Mouse (Mus musculus) E14TG2a.4 (cell line): ENCODE results near the gene Pip4p1.
A peak's percentile ranks its signal among the peaks of the same experiment; 100 is the strongest.
"Not testable (repeated sequence)": the region's sequence is repeated elsewhere in the genome, so short reads cannot be mapped to it uniquely, and the experiment has no call there.

ENCODE experiments used
- H3K27me3 ChIP-seq: 2 replicates; pipeline ENCODE4 v1.6.1; 2014; ENCODE audit warnings: low read length, control low read depth; ENCODE audit not compliant: insufficient read depth
- H3K36me3 ChIP-seq: 2 replicates; pipeline ENCODE4 v1.6.1; 2014; ENCODE audit warnings: low read length, control low read depth; ENCODE audit not compliant: insufficient read depth
- H3K4me1 ChIP-seq: replicated peaks from 2 replicates; pipeline ENCODE4 v1.6.1; 2014; ENCODE audit warnings: low read depth, low read length, control low read depth
- H3K4me3 ChIP-seq: replicated peaks from 2 replicates; pipeline ENCODE4 v1.5.1; 2014; ENCODE audit warnings: mild to moderate bottlenecking, low read length
- H3K9me3 ChIP-seq: 2 replicates; pipeline ENCODE4 v1.6.1; 2014; ENCODE audit warnings: low read length, control low read depth
- CTCF ChIP-seq: conservative IDR thresholded peaks from 2 replicates; pipeline ENCODE4 v1.5.1; 2014; ENCODE audit warnings: low read length
- NANOG ChIP-seq: IDR thresholded peaks from 2 replicates; pipeline ENCODE4 v1.6.1; 2014; ENCODE audit warnings: borderline replicate concordance, low read length, mixed read lengths
- POU5F1 ChIP-seq: IDR thresholded peaks from 2 replicates; pipeline ENCODE4 v1.6.1; 2014; ENCODE audit warnings: low read length, borderline replicate concordance

Pip4p1 gene

DNA sequence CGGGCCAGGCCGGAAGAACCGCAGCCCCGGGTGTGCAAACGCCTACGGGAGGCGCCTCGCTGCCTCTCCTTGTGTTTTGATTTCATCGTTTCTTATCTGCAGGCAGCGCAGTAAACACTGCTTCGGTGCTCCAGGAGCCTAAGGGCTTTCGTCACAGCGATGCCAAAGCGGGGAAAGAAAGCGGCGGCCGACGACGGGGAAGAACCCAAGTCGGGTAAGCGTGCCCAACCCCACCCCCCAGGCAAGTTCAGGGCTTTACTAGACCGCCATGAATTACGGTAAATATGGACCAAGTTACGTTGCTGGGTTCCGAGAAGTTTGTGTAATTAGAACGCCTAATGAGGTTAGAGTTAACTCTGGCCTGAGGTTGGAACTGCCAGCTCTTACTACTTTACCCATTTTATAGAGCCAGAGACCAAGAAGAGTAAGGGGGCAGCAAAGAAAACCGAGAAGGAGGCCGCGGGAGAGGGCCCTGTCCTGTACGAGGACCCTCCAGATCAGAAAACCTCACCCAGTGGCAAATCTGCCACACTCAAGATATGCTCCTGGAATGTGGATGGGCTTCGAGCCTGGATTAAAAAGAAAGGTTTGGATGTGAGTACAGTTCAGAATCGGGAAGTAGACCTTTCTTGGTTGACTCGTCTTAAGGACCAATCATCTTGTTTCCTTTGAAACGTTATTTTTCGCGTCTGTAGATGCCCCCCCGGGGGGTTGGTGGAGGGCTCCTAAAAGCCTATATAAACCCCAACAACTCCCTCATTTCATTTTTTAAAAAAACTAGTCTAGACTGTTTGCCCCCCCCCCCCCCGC lies 5.3 kb downstream of the Pip4p1 start:
- Histone ChIP-seq H3K4me3 (peak overlapping the region; percentile 90), H3K9me3 (peaks cover 11% of the 10 kb centered on the region; the same call in 1 of the 2 replicates), H3K36me3 (peaks cover 60% of the 10 kb centered on the region), H3K27me3 (no peaks in the 10 kb centered on the region), H3K4me1 (peaks cover 48% of the 10 kb centered on the region)
- TF ChIP-seq NANOG (no peak), CTCF (no peak), POU5F1 (no peak)

- Histone ChIP-seq H3K36me3 (peaks cover 62% of the 10 kb centered on the region), H3K4me1 (peaks cover 42% of the 10 kb centered on the region), H3K4me3 (peak within 1 kb of the TSS; percentile 90), H3K9me3 (peaks cover 12% of the 10 kb centered on the region; the same call in 1 of the 2 replicates), H3K27me3 (no peaks in the 10 kb centered on the region)
- TF ChIP-seq POU5F1 (no peak), NANOG (no peak), CTCF (no peak)
These were observed 6.2 kb downstream of the Pip4p1 start, which contains the start of the genes Osgep and Apex1 for GRCm38 (mm10) chr14:50924281-50925064. Gene Osgep (minus strand): TSS chr14:50924893. Gene Apex1 (plus strand): TSS chr14:50924968.

GRCm38 (mm10) chr14:50923437-50923836 lies 7.2 kb downstream of the Pip4p1 start:
- Histone ChIP-seq H3K4me3 (peak overlapping the region; percentile 90), H3K36me3 (peaks cover 61% of the 10 kb centered on the region), H3K4me1 (peaks cover 32% of the 10 kb centered on the region), H3K9me3 (peaks cover 12% of the 10 kb centered on the region; the same call in 1 of the 2 replicates)
- H3K27me3 ChIP-seq: not testable (repeated sequence)

DNA sequence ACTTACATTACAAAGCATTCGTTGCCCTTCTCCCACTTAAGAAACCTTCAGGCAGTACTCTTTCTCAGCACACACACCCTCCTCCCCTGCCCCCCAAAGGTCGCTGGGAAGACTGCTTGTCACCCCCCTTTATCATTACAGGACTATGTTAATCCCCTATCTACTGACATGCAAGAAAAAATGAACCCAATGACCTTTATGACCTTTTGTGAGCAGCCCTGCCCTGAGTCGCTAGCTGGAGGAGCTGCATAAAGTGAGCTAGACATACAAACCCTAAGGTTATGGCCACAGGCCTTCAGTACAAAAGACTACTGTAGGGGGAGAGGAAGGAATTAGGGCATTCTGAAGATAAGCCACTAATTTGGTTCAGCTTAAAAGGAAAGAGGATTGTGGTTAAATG lies 19.3 kb downstream of the Pip4p1 start:
- H3K4me1 ChIP-seq: peaks cover 57% of the 10 kb centered on the region
- TF ChIP-seq NANOG (no peak), CTCF (no peak), POU5F1 (no peak)

GRCm38 (mm10) chr14:50908126-50908525 lies 22.5 kb downstream of the Pip4p1 start:
- TF ChIP-seq NANOG (no peak), POU5F1 (no peak), CTCF (no peak)
- H3K4me1 ChIP-seq: peaks cover 39% of the 10 kb centered on the region
- H3K4me3 ChIP-seq: no peak overlapping the region
- no peaks in the 10 kb centered on the region for H3K9me3 ChIP-seq
- H3K36me3 ChIP-seq: peaks cover 42% of the 10 kb centered on the region
- no peaks in the 10 kb centered on the region for H3K27me3 ChIP-seq

More for the DNA sequence above, 19.3 kb downstream of the Pip4p1 start:
- Histone ChIP-seq H3K27me3 (no peaks in the 10 kb centered on the region), H3K4me3 (no peak overlapping the region), H3K36me3 (peaks cover 68% of the 10 kb centered on the region), H3K9me3 (no peaks in the 10 kb centered on the region)

DNA sequence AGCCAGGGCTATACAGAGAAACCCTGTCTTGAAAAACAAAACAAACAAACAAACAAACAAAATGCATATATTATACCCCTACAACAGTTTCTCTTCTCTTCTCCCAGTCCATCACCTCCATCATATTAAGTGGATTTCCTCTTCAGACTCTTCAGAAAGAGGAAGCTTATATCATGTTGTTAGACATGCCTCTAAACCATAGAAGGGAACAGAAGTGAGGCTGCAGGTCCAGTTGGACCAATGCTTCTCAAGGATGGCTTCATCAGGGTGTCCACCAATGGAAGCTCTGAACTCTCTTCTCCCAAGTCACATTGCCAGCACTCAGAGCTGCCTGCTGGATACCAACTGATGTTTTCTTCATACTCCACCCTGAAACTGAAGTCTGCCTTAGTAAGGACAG lies 25.3 kb downstream of the Pip4p1 start:
- H3K9me3 ChIP-seq, H3K4me3 ChIP-seq, H3K27me3 ChIP-seq: not testable (repeated sequence)
- Histone ChIP-seq H3K36me3 (peaks cover 30% of the 10 kb centered on the region), H3K4me1 (peaks cover 13% of the 10 kb centered on the region)

DNA sequence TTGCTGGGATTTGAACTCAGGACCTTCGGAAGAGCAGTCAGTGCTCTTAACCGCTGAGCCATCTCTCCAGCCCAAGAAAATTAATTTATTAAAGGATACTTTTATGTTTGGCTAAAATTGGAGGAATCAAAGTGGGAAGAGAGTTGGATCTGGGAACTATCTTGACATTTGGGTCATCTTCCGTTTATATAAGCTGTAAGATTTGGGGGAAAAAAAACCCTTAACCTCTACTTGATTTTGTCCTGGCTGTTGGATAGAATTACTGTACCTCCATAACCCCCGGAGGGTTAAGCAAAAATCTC lies 25.9 kb downstream of the Pip4p1 start:
- peaks cover 8% of the 10 kb centered on the region for H3K4me1 ChIP-seq
- TF ChIP-seq POU5F1 (no peak), CTCF (0 out of 2 replicates have a peak, but pooled peaks have one; percentile 12), NANOG (no peak)
- H3K36me3 ChIP-seq: peaks cover 25% of the 10 kb centered on the region
- peaks cover 9% of the 10 kb centered on the region for H3K9me3 ChIP-seq
- H3K4me3 ChIP-seq: no peak overlapping the region
- no peaks in the 10 kb centered on the region for H3K27me3 ChIP-seq

DNA sequence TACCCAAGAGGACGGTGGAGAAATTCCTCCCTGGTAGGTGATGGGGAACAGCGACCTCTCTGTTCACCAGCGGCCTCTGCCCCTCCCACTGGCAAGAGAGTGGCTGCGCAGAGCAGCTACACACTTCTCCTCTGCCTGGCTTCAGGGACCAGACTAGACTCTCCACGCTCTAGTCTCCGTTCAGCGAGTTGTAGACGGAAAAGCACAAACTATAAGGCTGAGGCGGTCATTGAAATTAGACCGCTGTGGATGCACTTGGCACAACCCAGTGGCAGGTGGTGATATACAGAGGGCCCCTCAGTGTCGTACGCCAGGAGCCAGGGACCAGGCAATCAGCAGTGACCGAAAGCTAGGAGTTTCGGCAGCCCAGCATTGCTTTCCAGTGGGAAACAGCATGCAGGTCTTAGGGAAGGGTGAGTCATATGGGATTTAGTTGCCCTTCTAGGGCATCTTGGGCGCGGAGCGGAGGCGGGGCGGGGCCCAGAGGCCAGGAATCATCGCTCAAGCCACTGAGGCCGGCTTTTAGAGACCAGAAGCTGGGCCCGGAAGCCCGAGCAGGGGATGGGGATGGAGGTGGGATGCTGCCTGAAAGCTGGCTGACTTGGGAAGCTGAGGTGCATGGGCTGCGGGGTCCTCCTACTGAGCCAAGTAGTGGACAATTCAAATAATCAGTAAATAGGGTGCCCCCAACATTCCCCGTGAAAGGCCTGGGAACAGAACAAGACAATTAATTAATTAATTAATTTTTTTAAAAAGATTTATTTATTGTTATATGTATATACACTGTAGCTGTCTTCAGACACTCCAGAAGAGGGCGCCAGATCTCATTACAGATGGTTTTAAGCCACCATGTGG lies 26.5 kb downstream of the Pip4p1 start:
- Histone ChIP-seq H3K4me3 (peak overlapping the region; percentile 78), H3K36me3 (peaks cover 24% of the 10 kb centered on the region), H3K27me3 (no peaks in the 10 kb centered on the region), H3K4me1 (peaks cover 6% of the 10 kb centered on the region), H3K9me3 (peaks cover 9% of the 10 kb centered on the region)
- TF ChIP-seq CTCF (peak; percentile 26), NANOG (no peak), POU5F1 (no peak)

DNA sequence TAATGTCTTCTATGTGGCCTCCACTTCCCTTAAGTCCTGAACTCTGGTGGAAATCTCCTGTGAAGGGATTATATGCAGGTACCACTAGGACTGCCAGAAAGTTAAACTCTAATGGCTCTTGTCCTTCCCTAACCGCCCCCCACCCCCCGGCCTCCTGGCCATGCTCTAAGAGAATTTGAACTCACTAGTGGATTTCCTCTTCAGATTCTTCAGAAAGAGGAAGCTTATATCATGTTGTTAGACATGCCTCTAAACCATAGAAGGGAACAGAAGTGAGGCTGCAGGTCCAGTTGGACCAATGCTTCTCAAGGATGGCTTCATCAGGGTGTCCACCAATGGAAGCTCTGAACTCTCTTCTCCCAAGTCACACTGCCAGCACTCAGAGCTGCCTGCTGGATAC lies 32.7 kb downstream of the Pip4p1 start:
- H3K4me3 ChIP-seq, H3K36me3 ChIP-seq, H3K9me3 ChIP-seq: not testable (repeated sequence)
- H3K27me3 ChIP-seq: peaks cover 43% of the 10 kb centered on the region
- H3K4me1 ChIP-seq: peaks cover 24% of the 10 kb centered on the region
